Mouse (Mus musculus) ES-E14 (cell line): ENCODE measurements around the gene Slc35e3. TPM values are rescaled to one million over a fixed set of nuclear protein-coding genes. Genes with fewer than 3 reads are reported as not detected.

ENCODE experiments used
- DNase-seq: peaks from one replicate; pipeline ENCODE4 v3.0.0-alpha.2; 2013; ENCODE audit warnings: low read depth, low spot score
- H3K27ac ChIP-seq: 2 replicates; pipeline ENCODE4 v1.5.1; 2012; ENCODE audit warnings: low read depth, mild to moderate bottlenecking, low read length, moderate library complexity, mixed read lengths; ENCODE audit not compliant: poor library complexity, insufficient read depth, severe bottlenecking
- H3K36me3 ChIP-seq: 2 replicates; pipeline ENCODE4 v1.6.1; 2012; ENCODE audit warnings: mild to moderate bottlenecking, low read length, moderate library complexity, mixed read lengths; ENCODE audit not compliant: control insufficient read depth, poor library complexity, insufficient read depth, severe bottlenecking
- H3K4me1 ChIP-seq, 2 experiments: fragments of 150-350 bp in 1 of 2; sonication (generic) in 1 of 2; 2 replicates each; pipeline ENCODE4 v1.6.1; 2012; ENCODE audit warnings: low read length in 2 of 2, mild to moderate bottlenecking in 1 of 2, mixed read lengths in 1 of 2; ENCODE audit not compliant: control insufficient read depth in 2 of 2, insufficient read depth in 2 of 2, poor library complexity in 1 of 2
- H3K4me3 ChIP-seq, 2 experiments: fragments of 150-350 bp in 1 of 2; sonication (generic) in 1 of 2; 2 replicates each; pipeline ENCODE4 v1.5.1; 2012; ENCODE audit warnings: low read length in 2 of 2, low read depth in 1 of 2, mild to moderate bottlenecking in 1 of 2, mixed read lengths in 1 of 2; ENCODE audit not compliant: insufficient read depth in 1 of 2, poor library complexity in 1 of 2, severe bottlenecking in 1 of 2
- H3K9ac ChIP-seq: 2 replicates; pipeline ENCODE4 v1.6.1; 2012; ENCODE audit warnings: low read depth, mild to moderate bottlenecking, low read length, mixed read lengths; ENCODE audit not compliant: poor library complexity, insufficient read depth, severe bottlenecking
- H3K9me3 ChIP-seq: fragments of 150-350 bp; sonication (generic); 2 replicates; pipeline ENCODE4 v1.6.1; 2012; ENCODE audit warnings: low read depth, mild to moderate bottlenecking, low read length; ENCODE audit not compliant: control insufficient read depth, insufficient read depth
- CHD2 ChIP-seq: IDR thresholded peaks from 2 replicates; pipeline ENCODE4 v1.6.1; 2014; ENCODE audit warnings: mild to moderate bottlenecking, low read depth, low read length, inconsistent platforms
- HCFC1 ChIP-seq: IDR thresholded peaks from 2 replicates; pipeline ENCODE4 v1.6.1; 2012; ENCODE audit warnings: low read length, inconsistent platforms, borderline replicate concordance; ENCODE audit not compliant: insufficient read depth
- MAFK ChIP-seq: IDR thresholded peaks from 2 replicates; pipeline ENCODE4 v1.6.1; 2014; ENCODE audit warnings: mild to moderate bottlenecking, low read depth, low read length, inconsistent platforms; ENCODE audit not compliant: insufficient read depth
- ZC3H11A ChIP-seq: IDR thresholded peaks from 2 replicates; pipeline ENCODE4 v1.6.1; 2012; ENCODE audit warnings: low read depth, mild to moderate bottlenecking, inconsistent platforms, low read length, borderline replicate concordance
- ZNF384 ChIP-seq: IDR thresholded peaks from 2 replicates; pipeline ENCODE4 v1.6.1; 2012; ENCODE audit warnings: low read depth, low read length, inconsistent platforms
- in situ Hi-C, 2 experiments: fragments of 600-800 bp; cut with MboI; formaldehyde crosslinking; loops; one replicate each; pipeline ENCODE4 v1.15.1; 2025; ENCODE audit warnings: low sequenced_read_pairs in 2 of 2, inconsistent platforms in 1 of 2; ENCODE audit not compliant: unreplicated experiment in 2 of 2
- total RNA-seq: library from RNA; depleted of rRNA; stranded (reverse); fragments of 300-350 nt; gene quantifications from 2 replicates; pipeline ENCODE4 v1.2.3, GENCODE M21; 2012

Gene Slc35e3
- total RNA-seq, 1 experiment = 16.3 TPM

DNA sequence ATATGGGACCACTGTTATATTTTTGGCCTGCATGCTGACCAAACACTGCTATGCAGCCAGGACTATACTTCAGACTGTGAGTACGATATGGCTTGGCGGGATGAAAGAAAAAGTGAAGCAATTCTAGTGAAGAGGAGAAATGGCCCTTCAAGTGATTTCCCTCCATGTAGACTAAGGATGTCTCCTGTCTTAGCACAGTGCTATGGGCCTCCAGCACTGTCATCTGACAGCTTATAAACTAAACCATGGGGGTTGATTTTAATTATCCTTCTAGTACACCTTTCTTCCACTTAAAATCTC is 45.0 kb upstream of the Slc35e3 start:
- H3K36me3 ChIP-seq = peaks cover 11% of the 10 kb centered on the region; the same call in 1 of the 2 replicates
- H3K9me3 ChIP-seq = no peaks in the 10 kb centered on the region
- no peak overlapping the region for H3K4me3 ChIP-seq
- no peak for DNase-seq
- in situ Hi-C loops = no loop called here
- peaks cover 0 to 8% of the 10 kb centered on the region in 2 experiments; a peak in 3 of 4 replicates for H3K4me1 ChIP-seq
- H3K27ac ChIP-seq = no peak overlapping the region
- TF ChIP-seq ZNF384 (no peak), HCFC1 (no peak), CHD2 (no peak), MAFK (no peak), ZC3H11A (no peak)
- H3K9ac ChIP-seq = peak overlapping the region; percentile 97; the same call in 1 of the 2 replicates

DNA sequence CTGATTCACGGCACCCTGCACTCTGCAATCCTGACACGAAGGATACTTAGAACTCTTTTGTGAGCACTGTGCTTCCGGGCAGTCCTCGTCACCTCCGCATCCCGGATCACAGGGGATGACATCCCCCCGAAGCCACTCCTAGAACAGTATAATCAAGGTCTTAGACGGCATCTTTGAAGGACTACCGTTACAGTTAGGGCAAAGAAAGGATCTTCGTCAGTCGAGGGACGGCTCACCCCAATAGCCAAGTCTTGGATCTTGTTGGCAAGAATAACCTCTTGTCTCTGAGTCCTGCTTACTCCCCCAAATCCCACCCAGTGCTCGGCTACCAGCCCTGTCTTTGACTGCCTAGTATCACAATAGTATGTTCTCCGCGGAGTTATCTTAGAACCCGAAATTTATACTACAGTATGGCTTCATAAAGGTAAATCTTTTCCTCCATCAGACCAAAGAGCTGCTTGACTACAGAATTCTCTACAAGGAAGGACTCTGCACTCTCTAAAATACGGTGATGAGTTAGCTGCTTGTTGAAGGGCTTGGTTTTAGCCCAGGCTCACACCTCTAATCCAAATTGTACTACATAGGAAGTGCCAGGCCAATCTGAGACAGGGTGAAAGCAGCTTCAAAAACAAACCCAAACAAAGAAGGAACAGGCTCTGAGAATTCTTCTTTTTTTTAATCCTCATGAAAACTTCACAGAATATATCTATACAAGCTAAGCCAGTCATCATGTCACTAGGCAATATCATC is 44.4 kb upstream of the Slc35e3 start:
- Histone ChIP-seq H3K27ac (no peak overlapping the region), H3K4me1 (peaks cover 0 to 8% of the 10 kb centered on the region in 2 experiments; a peak in 3 of 4 replicates), H3K4me3 (no peak overlapping the region), H3K9me3 (no peaks in the 10 kb centered on the region), H3K36me3 (peaks cover 12% of the 10 kb centered on the region; the same call in 1 of the 2 replicates), H3K9ac (no peak overlapping the region)
- TF ChIP-seq CHD2 = no peak
- no peak for TF ChIP-seq MAFK
- no peak for TF ChIP-seq ZC3H11A
- no peak for TF ChIP-seq ZNF384
- no peak for TF ChIP-seq HCFC1
- in situ Hi-C loops = no loop called here
- DNase-seq = no peak

DNA sequence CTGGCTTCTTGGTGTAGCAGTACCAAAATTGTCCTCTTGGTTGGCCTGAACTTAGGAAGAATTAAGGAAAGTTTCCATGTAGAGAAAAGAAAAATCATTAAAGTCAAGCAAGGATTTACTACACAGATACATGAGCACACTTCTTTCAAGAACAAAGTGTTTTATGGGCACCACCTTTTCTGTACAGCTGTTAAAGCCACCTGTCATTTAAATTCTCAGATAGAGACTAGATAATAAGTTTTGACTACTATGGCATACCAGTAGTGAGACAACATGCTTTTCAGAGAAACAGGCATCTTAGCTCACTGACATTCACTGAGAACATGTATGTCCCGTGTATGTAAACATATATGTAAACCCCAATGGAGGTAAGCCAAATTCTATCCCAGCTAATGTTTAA is 43.8 kb upstream of the Slc35e3 start:
- in situ Hi-C loops = no loop called here
- Histone ChIP-seq H3K4me3 (no peak overlapping the region), H3K27ac (no peak overlapping the region), H3K9me3 (no peaks in the 10 kb centered on the region), H3K36me3 (peaks cover 16% of the 10 kb centered on the region; the same call in 1 of the 2 replicates), H3K9ac (no peak overlapping the region), H3K4me1 (peaks cover 0 to 4% of the 10 kb centered on the region in 2 experiments; a peak in 3 of 4 replicates)
- TF ChIP-seq ZC3H11A (no peak), MAFK (no peak)
- DNase-seq = no peak

DNA sequence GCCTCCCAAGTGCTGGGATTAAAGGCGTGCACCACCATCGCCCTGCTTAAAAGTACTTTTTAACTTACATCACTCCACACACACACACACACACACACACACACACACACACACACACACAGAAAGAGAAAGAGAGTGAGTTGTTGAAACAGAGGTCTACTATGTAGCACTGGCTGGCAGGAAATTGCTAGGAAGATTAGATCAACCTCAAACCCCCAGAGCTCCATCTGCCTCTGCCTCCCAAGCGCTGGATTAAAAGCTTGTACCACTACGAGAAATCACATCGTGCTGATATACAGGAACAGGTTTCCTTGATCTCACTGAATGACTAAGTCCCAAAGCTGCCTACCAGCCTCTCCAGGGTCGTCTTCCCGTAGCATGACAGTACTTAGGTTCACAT is 38.5 kb upstream of the Slc35e3 start:
- Histone ChIP-seq H3K9ac (no peak overlapping the region), H3K4me3 (no peak overlapping the region), H3K36me3 (peaks cover 49% of the 10 kb centered on the region), H3K27ac (no peak overlapping the region), H3K9me3 (no peaks in the 10 kb centered on the region), H3K4me1 (0 out of 4 replicates have a peak, but pooled peaks cover 0 to 2% of the 10 kb centered on the region in 2 experiments)
- in situ Hi-C loops = no loop called here
- no peak for DNase-seq
- TF ChIP-seq ZC3H11A (no peak), MAFK (no peak), CHD2 (no peak), ZNF384 (no peak), HCFC1 (no peak)
